Mouse (Mus musculus): ENCODE measurements around the gene Hdac7. TPM values are rescaled to one million over a fixed set of nuclear protein-coding genes. Genes with fewer than 3 reads are reported as not detected.

The Hdac7 gene
- total RNA-seq, 4 experiments from 2014 or later = 5.8 to 9.6 (median 9.3) TPM

GRCm38 (mm10) chr15:97789761-97790505 is 54.4 kb downstream of the Hdac7 start:
- DNase-seq (ENCODE audit: low spot score in 2 of 2) = no peak

- no peak for DNase-seq (ENCODE audit: low spot score in 2 of 2)
Observed at GRCm38 (mm10) chr15:97788821-97789220, 55.5 kb downstream of the Hdac7 start.

- DNase-seq (ENCODE audit: low spot score in 2 of 2) = no peak
Observed at GRCm38 (mm10) chr15:97787799-97788667, 56.3 kb downstream of the Hdac7 start.

- no peak for DNase-seq (ENCODE audit: low spot score in 2 of 2)
Observed at GRCm38 (mm10) chr15:97787148-97787798, 57.0 kb downstream of the Hdac7 start.

GRCm38 (mm10) chr15:97786412-97787112 is 57.7 kb downstream of the Hdac7 start:
- DNase-seq (ENCODE audit: low spot score in 2 of 2) = no peak

- DNase-seq (ENCODE audit: low spot score in 2 of 2) = no peak
Observed at GRCm38 (mm10) chr15:97785731-97786411, 58.4 kb downstream of the Hdac7 start.

GRCm38 (mm10) chr15:97784561-97785161 is 59.6 kb downstream of the Hdac7 start:
- DNase-seq (ENCODE audit: low spot score in 2 of 2) = no peak

GRCm38 (mm10) chr15:97784092-97784559 is 60.2 kb downstream of the Hdac7 start:
- DNase-seq (ENCODE audit: low spot score in 2 of 2) = peak; percentile 72 to 82

GRCm38 (mm10) chr15:97782749-97783105 is 61.6 kb downstream of the Hdac7 start:
- DNase-seq (ENCODE audit: low spot score in 2 of 2) = peak; percentile 45 to 62

- no peak for DNase-seq (ENCODE audit: low spot score in 2 of 2)
Observed at GRCm38 (mm10) chr15:97781961-97782748, 62.1 kb downstream of the Hdac7 start.

GRCm38 (mm10) chr15:97780611-97781031 is 63.7 kb downstream of the Hdac7 start:
- DNase-seq (ENCODE audit: low spot score in 2 of 2) = no peak

GRCm38 (mm10) chr15:97779576-97779975 is 64.7 kb downstream of the Hdac7 start:
- no peak for DNase-seq (ENCODE audit: low spot score in 2 of 2)

GRCm38 (mm10) chr15:97778311-97779098 is 65.8 kb downstream of the Hdac7 start, which contains the start of gene Slc48a1:
TSS of gene Slc48a1 (plus strand) at chr15:97778520.
- DNase-seq (ENCODE audit: low spot score in 2 of 2) = no peak

GRCm38 (mm10) chr15:97776919-97777318 is 67.4 kb downstream of the Hdac7 start:
- DNase-seq (ENCODE audit: low spot score in 2 of 2) = no peak

GRCm38 (mm10) chr15:97776514-97776913 is 67.8 kb downstream of the Hdac7 start:
- peak in 1 of 2 experiments; percentile 61 for DNase-seq (ENCODE audit: low spot score in 2 of 2)

GRCm38 (mm10) chr15:97773961-97774370 is 70.3 kb downstream of the Hdac7 start:
- DNase-seq (ENCODE audit: low spot score in 2 of 2) = no peak

GRCm38 (mm10) chr15:97773108-97773507 is 71.2 kb downstream of the Hdac7 start:
- peak in 1 of 2 experiments; percentile 57 for DNase-seq (ENCODE audit: low spot score in 2 of 2)

- no peak for DNase-seq (ENCODE audit: low spot score in 2 of 2)
Observed at GRCm38 (mm10) chr15:97770280-97770679, 74.0 kb downstream of the Hdac7 start.
